In genomic region chr2:6540092-6540491, GRCm38 (mm10) we compare ENCODE assay signal across 13 mouse cellular contexts.
A peak's percentile ranks its signal among the peaks of the same experiment; 100 is the strongest.
DNase-seq lines count a peak whose midpoint lies in the region; ATAC-seq and TF ChIP-seq lines count a peak whose summit lies in the region.
"Had no signal": no experiment of that assay in that cellular context is flagged by ENCODE, and none has a peak within 500 bp of the region (broad histone marks: within the 10 kb centered on the region; RNA-seq: fewer than 3 reads in every experiment).

No protein-coding gene starts in this region.

- no peaks in the 10 kb centered on the region for H3K27me3 ChIP-seq in cerebellum, adult 2 months (ENCODE audit: control insufficient read depth, insufficient read depth, low read length)
- H3K27me3 ChIP-seq in midbrain, embryonic 16.5 days (ENCODE audit: control insufficient read depth, insufficient read depth, low read depth, low read length), result no peaks in the 10 kb centered on the region
- no peaks in the 10 kb centered on the region for H3K27me3 ChIP-seq in midbrain, embryonic 14.5 days (ENCODE audit: control insufficient read depth, insufficient read depth, low read length)
- H3K27me3 ChIP-seq: limb, embryonic 13.5 days; megakaryocyte, embryonic 14.5 days had no signal

- TF ChIP-seq POLR2A in cerebellum, adult 2 months (IDR thresholded peaks at IDR 0.05; ENCODE audit: borderline replicate concordance, insufficient read depth, low read length), result no peak
- no peak for TF ChIP-seq POLR2A in olfactory bulb, adult 2 months (IDR thresholded peaks at IDR 0.05; ENCODE audit: insufficient read depth, low read depth, low read length)

- H3K4me3 ChIP-seq in cerebellum, adult 2 months (replicated peaks; ENCODE audit: insufficient read depth, low read depth, low read length), result no peak overlapping the region
- no peak overlapping the region for H3K4me3 ChIP-seq in midbrain, embryonic 16.5 days (ENCODE audit: low read depth, low read length)
- H3K4me3 ChIP-seq in midbrain, embryonic 14.5 days (replicated peaks; ENCODE audit: low read depth, low read length), result no peak overlapping the region
- no peak overlapping the region for H3K4me3 ChIP-seq in olfactory bulb, adult 2 months (ENCODE audit: insufficient read depth, low read depth, low read length)
- H3K4me3 ChIP-seq: heart, adult 2 months; limb, embryonic 13.5 days; megakaryocyte, embryonic 14.5 days had no signal

- no peak overlapping the region for H3K9ac ChIP-seq in midbrain, embryonic 16.5 days (ENCODE audit: low read depth, low read length)
- H3K9ac ChIP-seq in midbrain, embryonic 14.5 days (replicated peaks; ENCODE audit: low read length), result no peak overlapping the region
- H3K9ac ChIP-seq: limb, embryonic 13.5 days had no signal

- no peak overlapping the region for H3K4me2 ChIP-seq in midbrain, embryonic 16.5 days (ENCODE audit: low read length)
- no peak overlapping the region for H3K4me2 ChIP-seq in midbrain, embryonic 14.5 days (ENCODE audit: low read length)
- H3K4me2 ChIP-seq: limb, embryonic 13.5 days had no signal

- no peaks in the 10 kb centered on the region; the same call in 1 of the 2 replicates for H3K4me1 ChIP-seq in cerebellum, adult 2 months (ENCODE audit: control insufficient read depth, insufficient read depth, low read length)
- peaks cover 6% of the 10 kb centered on the region; the same call in 1 of the 2 replicates for H3K4me1 ChIP-seq in midbrain, embryonic 16.5 days (ENCODE audit: control insufficient read depth, insufficient read depth, low read length)
- H3K4me1 ChIP-seq in midbrain, embryonic 14.5 days (ENCODE audit: control insufficient read depth, insufficient read depth, low read length), result no peaks in the 10 kb centered on the region
- 0 out of 2 replicates have a peak, but pooled peaks cover 6% of the 10 kb centered on the region for H3K4me1 ChIP-seq in olfactory bulb, adult 2 months (ENCODE audit: control insufficient read depth, insufficient read depth, low read length)

- no peak for TF ChIP-seq CTCF in cerebellum, adult 2 months (IDR thresholded peaks at IDR 0.05; ENCODE audit: borderline replicate concordance, insufficient read depth, low read depth, low read length)
- TF ChIP-seq CTCF in olfactory bulb, adult 2 months (IDR thresholded peaks at IDR 0.05; ENCODE audit: insufficient read depth, low read depth, low read length), result no peak

- 69% methylated on average over 11 of the region's 11 CpGs for WGBS in cerebellum, adult 2 months
- WGBS in midbrain, embryonic 16.5 days, result 84% methylated on average over 11 of the region's 11 CpGs
- 89% methylated on average over 11 of the region's 11 CpGs for WGBS in midbrain, embryonic 14.5 days
- WGBS in olfactory bulb, adult 2 months, result 62% methylated on average over 11 of the region's 11 CpGs

- ATAC-seq in midbrain, embryonic 16.5 days, result no peak
- no peak for ATAC-seq in midbrain, embryonic 14.5 days (ENCODE audit: low FRiP score, low TSS enrichment)

- DNase-seq in cerebellum, postnatal 10 days, result peak; percentile 66
- DNase-seq in cerebellum, adult 2 months, result no peak
- no peak for DNase-seq in midbrain, embryonic 14.5 days
- DNase-seq in heart, postnatal 10 days, result peak; percentile 67 to 73
- no peak for DNase-seq in layer of hippocampus, adult 11-12 months (ENCODE audit: low spot score)
- no peak for DNase-seq in adipocyte (ENCODE audit: low spot score)
- DNase-seq: adrenal gland, postnatal 10 days; cerebellum, adult 8-10 months had no signal

- H3K27ac ChIP-seq in cerebellum, adult 2 months (ENCODE audit: insufficient read depth, low read length), result no peak overlapping the region
- peak overlapping the region; percentile 17; the same call in 1 of the 2 replicates for H3K27ac ChIP-seq in midbrain, embryonic 16.5 days (ENCODE audit: low read length)
- H3K27ac ChIP-seq in midbrain, embryonic 14.5 days (replicated peaks; ENCODE audit: low read depth, low read length), result no peak overlapping the region
- H3K27ac ChIP-seq in olfactory bulb, adult 2 months (ENCODE audit: insufficient read depth, low read depth, low read length), result peak overlapping the region; percentile 45; the same call in 1 of the 2 replicates
- H3K27ac ChIP-seq: heart, adult 2 months; limb, embryonic 13.5 days had no signal

- intact Hi-C loops in heart, postnatal 10 days (cut with DNase I), result no loop called here

- no peaks in the 10 kb centered on the region for H3K9me3 ChIP-seq in midbrain, embryonic 16.5 days (replicated peaks; ENCODE audit: control insufficient read depth, low read length, poor library complexity, severe bottlenecking)
- no peaks in the 10 kb centered on the region for H3K9me3 ChIP-seq in midbrain, embryonic 14.5 days (ENCODE audit: control insufficient read depth, low read length)
- H3K9me3 ChIP-seq: limb, embryonic 13.5 days; megakaryocyte, embryonic 14.5 days had no signal

- 0 out of 2 replicates have a peak, but pooled peaks cover 3% of the 10 kb centered on the region for H3K36me3 ChIP-seq in midbrain, embryonic 16.5 days (ENCODE audit: control insufficient read depth, insufficient read depth, low read length)
- H3K36me3 ChIP-seq in midbrain, embryonic 14.5 days (ENCODE audit: control insufficient read depth, insufficient read depth, low read length), result peaks cover 11% of the 10 kb centered on the region
- H3K36me3 ChIP-seq: limb, embryonic 13.5 days had no signal

Comparison
In these comparisons a context has a peak if more than half of its experiments do, and no peak if none do; other contexts are left out.
1. DNase-seq: peak in cerebellum, postnatal 10 days (2 of 2) and heart, postnatal 10 days (2 of 2); none in cerebellum, adult 2 months (0 of 2), midbrain, embryonic 14.5 days (single experiment), layer of hippocampus, adult 11-12 months (single experiment) and adipocyte (single experiment).
2. H3K27ac ChIP-seq: peak in midbrain, embryonic 16.5 days (single experiment) and olfactory bulb, adult 2 months (single experiment); none in cerebellum, adult 2 months (single experiment) and midbrain, embryonic 14.5 days (single experiment).